In genomic region chr11:75630645-75631229, GRCm38 (mm10) we compare ENCODE assay signal across 1 mouse cellular context.
TF ChIP-seq lines count a peak whose summit lies in the region.

Gene Inpp5k (plus strand): TSS chr11:75630988.

TF ChIP-seq in CH12.LX, 34 proteins besides CTCF, POLR2A, EP300 and RAD21 (continued from another document):
- TF ChIP-seq USF1 (IDR thresholded peaks at IDR 0.05; ENCODE audit: low read depth, low read length), result no peak
- peak; percentile 97 for TF ChIP-seq SIN3A (IDR thresholded peaks at IDR 0.05; ENCODE audit: low read length)
- peak; percentile 67; the same call in 1 of the 2 replicates for TF ChIP-seq TBP (conservative IDR thresholded peaks at IDR 0.05; ENCODE audit: low read depth, low read length)
- peak; percentile 98 for TF ChIP-seq NELFE (IDR thresholded peaks at IDR 0.05; ENCODE audit: low read depth, low read length)
- no peak for TF ChIP-seq UBTF (IDR thresholded peaks at IDR 0.05; ENCODE audit: low read depth, low read length)
- no peak for TF ChIP-seq USF2 (conservative IDR thresholded peaks at IDR 0.05; ENCODE audit: low read depth, low read length)
- peak; percentile 95 for TF ChIP-seq ZMIZ1 (IDR thresholded peaks at IDR 0.05; ENCODE audit: low read depth, low read length)
- peak; percentile 73 for TF ChIP-seq NRF1 (IDR thresholded peaks at IDR 0.05; ENCODE audit: low read depth, low read length)
- peak; percentile 49; the same call in 1 of the 2 replicates for TF ChIP-seq KAT2A (IDR thresholded peaks at IDR 0.05; ENCODE audit: insufficient replicate concordance, low read length)
- peak; percentile 62; the same call in 1 of the 2 replicates for TF ChIP-seq MEF2A (IDR thresholded peaks at IDR 0.05; ENCODE audit: borderline replicate concordance, low read depth, low read length)
